Mouse (Mus musculus) embryonic stem cell, embryonic (primary cell): Measurements from ENCODE around the gene Gipr.

ENCODE experiments used
- CTCF ChIA-PET, 4 experiments: fragments of 300-600 bp in 2 of 4; fragments of 350-600 bp in 2 of 4; sonication (Branson Sonifier 250); formaldehyde crosslinking; loops; one replicate each; lab custom pipeline; 2022; ENCODE audit warnings: inconsistent platforms in 2 of 4; lab: Charles Lee
- POLR2A ChIA-PET, 4 experiments: fragments of 300-600 bp in 2 of 4; fragments of 350-600 bp in 2 of 4; sonication (Branson Sonifier 250); formaldehyde crosslinking; loops; one replicate each; lab custom pipeline; 2022; ENCODE audit warnings: antibody characterized with exemption in 4 of 4, inconsistent platforms in 1 of 4; lab: Charles Lee

Gene Gipr

DNA sequence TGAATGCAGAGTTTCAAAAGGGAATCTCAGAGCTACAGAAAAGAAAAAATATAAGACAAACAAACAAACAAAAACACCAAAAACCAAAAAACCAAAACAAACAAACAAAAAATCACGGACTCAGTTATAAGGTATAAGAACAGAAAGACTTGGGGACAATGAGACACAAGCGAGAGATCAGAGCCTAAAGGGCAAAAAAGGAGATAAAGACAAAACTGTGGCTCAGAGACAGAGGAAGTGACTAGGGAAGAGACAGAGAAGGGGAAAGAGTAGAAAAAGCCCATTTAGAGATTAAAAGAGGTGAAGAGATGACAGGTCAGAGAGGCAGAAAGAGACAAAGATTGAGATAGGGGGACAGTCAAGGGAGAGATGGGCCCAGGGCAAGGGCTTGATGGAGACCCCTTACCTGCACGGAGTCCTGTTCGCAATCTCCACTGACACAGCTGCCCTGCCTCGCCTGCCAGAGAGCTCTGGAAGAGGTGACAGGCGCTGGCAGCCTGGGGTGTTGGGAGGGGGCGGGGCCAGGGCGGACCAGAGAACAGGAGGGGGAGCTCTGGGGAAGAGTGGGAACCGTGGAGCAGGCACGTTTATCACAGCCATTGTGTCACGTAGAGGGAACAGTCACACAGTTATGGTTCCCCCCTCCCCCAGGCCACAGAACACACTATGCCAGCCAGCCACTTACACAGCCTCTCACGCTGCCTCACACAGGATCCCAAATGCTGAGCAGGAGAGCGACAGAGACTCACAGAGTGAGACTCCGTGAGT is at the start of gene Gipr:
TSS of gene Gipr (minus strand) at position 472 of the 768 bp plus-strand sequence.
- POLR2A ChIA-PET, result interaction anchor here in 3 of 4 experiments (0.6 to 3.4 kb wide), 12 partner anchors 8 to 161 kb away, joined by 3 to 21 read pairs (median 4); partner anchors contain the start of genes Eml2 (in 1 of the 3), Fbxo46 (in 1 of the 3) and Gm4969 (in 1 of the 3)

DNA sequence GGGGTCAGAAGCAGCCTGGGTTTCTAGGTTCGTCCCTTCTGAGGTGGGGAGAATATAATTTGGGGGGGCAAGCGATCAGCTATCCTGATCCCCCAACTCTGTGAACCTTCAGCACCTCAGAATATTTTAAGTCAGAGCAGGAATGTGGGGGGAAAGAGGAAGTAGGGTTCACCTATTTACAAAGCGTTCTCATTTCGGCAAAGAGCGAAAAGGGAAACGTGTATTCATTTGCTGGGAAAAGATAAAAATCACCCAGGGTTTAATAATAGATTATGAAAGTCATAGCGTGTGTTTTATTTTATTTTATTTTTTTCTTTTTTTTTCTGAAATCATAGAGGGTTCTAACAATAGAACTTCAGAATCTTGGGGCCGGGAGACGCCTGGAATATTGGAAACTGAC is 49.0 kb upstream of the Gipr start:
- POLR2A ChIA-PET, result interaction anchor here in 3 of 4 experiments (0.6 to 1.8 kb wide), 8 partner anchors 10 to 217 kb away, joined by 3 to 7 read pairs (median 3); no protein-coding TSS in a partner anchor
- CTCF ChIA-PET, result interaction anchor here in 3 of 4 experiments (0.6 to 1.0 kb wide), 5 partner anchors 12 to 262 kb away, joined by 3 to 14 read pairs (median 4); no protein-coding TSS in a partner anchor

More for the DNA sequence above, at the start of gene Gipr:
- CTCF ChIA-PET, result interaction anchor here in 3 of 4 experiments (0.5 to 3.8 kb wide), 10 partner anchors 10 to 340 kb away, joined by 3 to 31 read pairs (median 4); partner anchors contain the start of genes Eml2 (in 1 of the 3), Opa3 (in 1 of the 3) and Six5 (in 1 of the 3)

- ChIA-PET CTCF (interaction anchor here in 3 of 4 experiments (0.6 to 1.3 kb wide), 5 partner anchors 12 to 36 kb away, joined by 3 to 14 read pairs (median 4); no protein-coding TSS in a partner anchor), POLR2A (interaction anchor here in 3 of 4 experiments (0.7 to 1.8 kb wide), 10 partner anchors 10 to 218 kb away, joined by 3 to 7 read pairs (median 3); partner anchors contain the start of gene Opa3 (in 1 of the 3))
These were observed 48.4 kb upstream of the Gipr start for GRCm38 (mm10) chr7:19214369-19214768.

DNA sequence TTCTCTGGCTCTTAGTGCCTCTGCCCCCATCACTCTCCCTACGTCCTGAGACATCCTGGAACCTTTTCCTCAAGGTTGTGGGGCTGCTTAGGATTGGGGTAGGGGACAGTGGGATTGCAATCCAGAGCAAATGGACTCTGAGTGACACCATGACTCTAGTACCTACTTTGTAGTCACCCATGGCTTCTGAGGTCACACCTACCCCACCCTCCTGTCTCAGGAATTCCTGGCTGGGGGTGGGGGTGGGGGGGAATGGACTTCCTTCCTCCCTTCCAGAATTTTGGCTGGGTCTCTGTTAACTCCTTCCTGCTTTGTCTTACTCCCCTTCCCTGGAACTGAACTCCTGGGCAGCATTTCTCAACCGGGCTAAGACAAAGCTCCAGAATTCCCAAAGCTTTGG is 47.5 kb upstream of the Gipr start:
- ChIA-PET POLR2A (interaction anchor here in 3 of 4 experiments (0.5 to 1.8 kb wide), 8 partner anchors 15 to 192 kb away, joined by 3 to 7 read pairs (median 4); partner anchors contain the start of gene Opa3 (in 1 of the 3)), CTCF (interaction anchor here in 2 of 4 experiments (0.6 to 1.3 kb wide), 8 partner anchors 11 to 304 kb away, joined by 3 to 6 read pairs (median 3); no protein-coding TSS in a partner anchor)

- ChIA-PET CTCF (interaction anchor here in 3 of 4 experiments (0.6 to 1.0 kb wide), 4 partner anchors 10 to 464 kb away, joined by 3 to 13 read pairs (median 6); partner anchors contain the start of gene Cd3eap (in 1 of the 3)), POLR2A (interaction anchor here in 2 of 4 experiments (0.7 to 1.6 kb wide), 6 partner anchors 10 to 92 kb away, joined by 3 to 5 read pairs (median 4); partner anchors contain the start of gene Fbxo46 (in 1 of the 2))
These were observed 46.2 kb upstream of the Gipr start, which contains the start of gene Gpr4 for GRCm38 (mm10) chr7:19211996-19212755. Gene Gpr4, plus strand, starts transcription at chr7:19212538.

- CTCF ChIA-PET, result interaction anchor here in 1 of 4 experiments (1.0 kb wide), 1 partner anchor 17 kb away, joined by 3 read pairs; no protein-coding TSS in a partner anchor
- POLR2A ChIA-PET, result interaction anchor here in 2 of 4 experiments (0.9 to 1.6 kb wide), 3 partner anchors 17 to 61 kb away, joined by 3 to 5 read pairs (median 4); no protein-coding TSS in a partner anchor
These were observed 45.2 kb upstream of the Gipr start for GRCm38 (mm10) chr7:19211041-19211675.

GRCm38 (mm10) chr7:19210010-19210409 is 44.1 kb upstream of the Gipr start:
- ChIA-PET POLR2A (interaction anchor here (0.6 to 2.5 kb wide), 29 partner anchors 10 to 207 kb away, joined by 3 to 16 read pairs (median 5); partner anchors contain the start of genes Eml2 (in 1 of the 4), Qpctl (in 1 of the 4), Snrpd2 (in 1 of the 4) and Vasp (in 1 of the 4)), CTCF (interaction anchor here (0.6 to 3.6 kb wide), 53 partner anchors 8 to 156 kb away, joined by 3 to 47 read pairs (median 5); partner anchors contain the start of genes Eml2 (in 2 of the 4), Ercc1 (in 1 of the 4), Fosb (in 1 of the 4) and Ppm1n (in 1 of the 4))

DNA sequence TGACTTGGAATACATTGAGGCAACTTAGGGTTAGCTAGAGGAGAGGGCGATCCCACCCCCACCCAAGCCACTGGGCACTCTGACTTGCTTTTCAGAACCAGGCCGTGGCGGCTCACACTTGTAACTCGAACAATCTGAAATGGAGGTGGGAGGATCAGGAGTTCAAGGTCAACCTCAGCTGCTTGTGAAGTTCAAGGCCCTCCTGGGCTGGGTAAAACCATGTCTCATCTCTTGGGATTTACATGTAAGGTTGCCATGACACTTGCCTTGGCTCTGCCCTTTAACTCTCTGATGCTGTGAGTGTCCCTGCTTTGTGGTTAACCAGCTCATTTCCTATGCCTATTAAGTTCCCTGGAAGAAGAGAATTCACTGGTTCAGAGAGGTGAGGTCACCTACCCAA is 43.6 kb upstream of the Gipr start:
- POLR2A ChIA-PET, result interaction anchor here (0.6 to 2.5 kb wide), 35 partner anchors 8 to 207 kb away, joined by 3 to 16 read pairs (median 4); partner anchors contain the start of genes Eml2 (in 2 of the 4), Fbxo46 (in 1 of the 4), Qpctl (in 1 of the 4) and Snrpd2 (in 1 of the 4)
- CTCF ChIA-PET, result interaction anchor here (0.5 to 3.6 kb wide), 70 partner anchors 8 to 311 kb away, joined by 3 to 47 read pairs (median 5); partner anchors contain the start of genes Eml2 (in 2 of the 4), Cd3eap (in 1 of the 4), Ercc1 (in 1 of the 4) and Fbxo46 (in 1 of the 4)

GRCm38 (mm10) chr7:19208944-19209472 is 43.1 kb upstream of the Gipr start:
- POLR2A ChIA-PET, result interaction anchor here in 3 of 4 experiments (0.6 to 2.5 kb wide), 35 partner anchors 9 to 492 kb away, joined by 3 to 16 read pairs (median 4); partner anchors contain the start of genes Eml2 (in 2 of the 3), Fbxo46 (in 1 of the 3), Qpctl (in 1 of the 3) and Snrpd2 (in 1 of the 3)
- CTCF ChIA-PET, result interaction anchor here (0.5 to 3.6 kb wide), 74 partner anchors 8 to 310 kb away, joined by 3 to 47 read pairs (median 5); partner anchors contain the start of genes Eml2 (in 2 of the 4), Ppm1n (in 2 of the 4), Cd3eap (in 1 of the 4) and Ercc1 (in 1 of the 4)

GRCm38 (mm10) chr7:19208201-19208910 is 42.4 kb upstream of the Gipr start:
- ChIA-PET CTCF (interaction anchor here (0.5 to 3.6 kb wide), 58 partner anchors 10 to 191 kb away, joined by 3 to 47 read pairs (median 5); partner anchors contain the start of genes Eml2 (in 2 of the 4), Ppm1n (in 2 of the 4), Cd3eap (in 1 of the 4) and Fbxo46 (in 1 of the 4)), POLR2A (interaction anchor here in 3 of 4 experiments (0.6 to 2.5 kb wide), 25 partner anchors 9 to 492 kb away, joined by 3 to 16 read pairs (median 5); partner anchors contain the start of genes Eml2 (in 1 of the 3) and Vasp (in 1 of the 3))

DNA sequence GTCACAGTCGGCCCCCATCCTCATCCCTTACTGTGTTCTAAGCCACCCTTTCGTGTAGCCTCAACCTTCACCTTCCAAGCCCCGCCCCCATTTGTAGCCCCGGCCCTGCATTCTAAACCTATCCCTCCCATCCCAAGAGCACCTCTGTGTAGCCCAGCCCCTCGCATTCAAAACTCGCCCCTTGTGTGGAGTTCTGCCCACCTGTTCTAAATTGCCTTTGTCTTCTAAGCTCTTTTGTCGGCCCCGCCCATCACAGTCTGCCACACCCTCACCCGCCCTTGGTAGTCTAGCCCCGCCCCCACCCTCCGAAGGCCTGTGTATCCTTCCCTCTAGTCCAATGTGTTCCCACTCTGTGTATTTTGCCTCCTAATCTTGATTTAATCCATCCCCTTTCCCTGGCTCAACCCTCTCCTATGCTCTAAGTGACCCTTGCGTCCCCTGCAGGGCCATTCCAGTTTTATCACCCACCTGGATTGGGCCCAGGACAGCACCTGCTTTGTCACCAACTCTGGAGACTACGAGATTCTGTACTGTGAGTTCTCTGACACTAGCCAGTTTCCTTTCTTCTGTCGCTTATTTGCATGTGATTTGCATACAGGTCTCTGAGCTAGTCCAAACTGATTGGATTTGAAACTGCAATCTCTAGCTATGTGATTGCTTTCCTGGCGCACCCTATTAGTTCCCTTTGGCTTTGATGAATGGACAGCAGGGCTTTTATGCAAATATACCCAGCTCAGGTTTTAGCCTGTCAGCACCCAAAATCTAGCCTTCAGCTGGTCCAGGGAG is 36.3 kb upstream of the Gipr start:
- ChIA-PET POLR2A (interaction anchor here (0.5 to 3.3 kb wide), 58 partner anchors 8 to 568 kb away, joined by 3 to 33 read pairs (median 4); partner anchors contain the start of genes Fosb (in 3 of the 4), Eml2 (in 2 of the 4), Vasp (in 2 of the 4) and Cd3eap (in 1 of the 4)), CTCF (interaction anchor here (0.5 to 3.0 kb wide), 36 partner anchors 7 to 426 kb away, joined by 3 to 39 read pairs (median 4); partner anchors contain the start of genes Eml2 (in 2 of the 4), Cd3eap (in 1 of the 4), Gpr4 (in 1 of the 4) and Ppp1r13l (in 1 of the 4))

- POLR2A ChIA-PET, result interaction anchor here (0.5 to 3.3 kb wide), 40 partner anchors 13 to 427 kb away, joined by 3 to 33 read pairs (median 6); partner anchors contain the start of genes Eml2 (in 2 of the 4), Vasp (in 2 of the 4), Fbxo46 (in 1 of the 4) and Fosb (in 1 of the 4)
- CTCF ChIA-PET, result interaction anchor here (0.5 to 3.0 kb wide), 26 partner anchors 8 to 427 kb away, joined by 3 to 39 read pairs (median 4); partner anchors contain the start of genes Eml2 (in 2 of the 4) and Gpr4 (in 1 of the 4)
These were observed 35.7 kb upstream of the Gipr start for GRCm38 (mm10) chr7:19201660-19202059.

- POLR2A ChIA-PET, result interaction anchor here in 2 of 4 experiments (0.7 to 2.2 kb wide), 11 partner anchors 12 to 77 kb away, joined by 3 to 14 read pairs (median 4); no protein-coding TSS in a partner anchor
These were observed 32.1 kb upstream of the Gipr start for GRCm38 (mm10) chr7:19197985-19198384.

More at GRCm38 (mm10) chr7:19197985-19198384, 32.1 kb upstream of the Gipr start:
- CTCF ChIA-PET, result interaction anchor here (0.5 to 3.4 kb wide), 43 partner anchors 9 to 431 kb away, joined by 3 to 47 read pairs (median 3); partner anchors contain the start of gene Eml2 (in 1 of the 4)
